Mouse (Mus musculus): Measurements from ENCODE around the gene Smarcd1.

- TF ChIP-seq CTCF (IDR thresholded peaks at IDR 0.05; ENCODE audit: extremely low read depth, insufficient read length, insufficient replicate concordance, low read depth, low read length) (no peak), POLR2A (IDR thresholded peaks at IDR 0.05; ENCODE audit: low read depth, low read length) (no peak)
Observed at GRCm38 (mm10) chr15:99653291-99653690, 48.6 kb upstream of the Smarcd1 start.

Data from small intestine, adult 2 months (tissue).